Mouse (Mus musculus): Measurements from ENCODE around the gene Znrf4.

The Znrf4 gene

DNA sequence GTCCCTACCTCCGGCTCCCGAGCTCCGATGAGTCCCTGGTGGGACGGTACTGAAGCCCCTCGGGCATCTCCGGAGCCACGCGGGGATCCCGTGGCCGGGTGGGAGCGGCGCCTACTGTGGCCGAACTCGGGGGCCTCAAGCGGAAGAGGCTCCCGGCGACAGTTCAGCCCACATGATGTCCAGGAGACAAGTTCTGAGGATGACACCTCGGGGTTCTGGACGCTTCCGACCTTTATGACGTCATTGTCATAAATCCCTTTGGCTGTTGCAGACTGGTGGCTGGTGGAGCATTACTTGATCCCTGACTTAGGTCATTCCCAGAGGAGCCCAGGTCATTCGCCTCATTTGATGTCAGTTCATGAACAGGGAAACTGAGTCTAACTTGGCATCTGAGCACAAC is at the start of gene Znrf4:
TSS of gene Znrf4 (minus strand) at position 122 of the 400 bp plus-strand sequence.
- DNase-seq (ENCODE audit: low spot score) = no peak

DNA sequence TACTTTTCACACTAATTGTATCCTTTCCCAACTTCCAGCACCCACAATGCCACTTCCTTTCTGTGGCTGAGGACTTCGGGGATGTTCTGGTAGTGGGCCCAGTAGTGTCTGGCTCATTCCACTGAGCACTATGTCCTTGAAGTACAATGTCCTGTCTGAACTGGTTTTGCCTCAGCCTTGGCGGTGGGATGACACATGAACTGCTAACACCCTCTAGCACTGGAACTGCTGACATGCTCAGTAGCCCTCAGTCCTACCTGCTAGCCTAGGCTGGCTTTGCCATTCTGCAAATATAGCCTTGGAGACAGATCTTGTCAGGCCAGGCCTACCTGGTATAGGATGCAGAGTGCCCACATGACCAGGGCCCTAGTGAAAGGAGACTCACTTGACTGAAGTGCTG is 49.6 kb upstream of the Znrf4 start:
- DNase-seq (ENCODE audit: low spot score) = no peak

DNA sequence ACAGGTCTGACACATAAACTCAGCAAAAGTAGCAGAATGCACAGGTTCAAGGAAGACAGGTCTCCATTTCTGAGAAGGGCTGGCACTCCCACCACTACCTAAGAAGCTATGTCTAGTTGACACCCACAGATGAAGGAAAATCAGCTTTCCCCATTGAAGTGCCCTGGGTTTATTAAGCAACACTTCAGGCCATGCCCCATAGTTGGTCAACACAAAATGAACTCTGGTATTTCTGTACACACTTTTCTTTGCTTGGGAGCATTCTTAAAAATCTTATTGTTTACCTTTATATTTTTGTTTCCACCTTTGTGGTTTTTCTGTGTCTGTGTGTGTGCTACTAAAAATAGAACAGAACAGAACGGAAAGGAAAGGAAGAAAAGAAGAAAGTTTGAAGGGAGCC is 47.9 kb upstream of the Znrf4 start:
- DNase-seq (ENCODE audit: low spot score) = peak; percentile 48

DNA sequence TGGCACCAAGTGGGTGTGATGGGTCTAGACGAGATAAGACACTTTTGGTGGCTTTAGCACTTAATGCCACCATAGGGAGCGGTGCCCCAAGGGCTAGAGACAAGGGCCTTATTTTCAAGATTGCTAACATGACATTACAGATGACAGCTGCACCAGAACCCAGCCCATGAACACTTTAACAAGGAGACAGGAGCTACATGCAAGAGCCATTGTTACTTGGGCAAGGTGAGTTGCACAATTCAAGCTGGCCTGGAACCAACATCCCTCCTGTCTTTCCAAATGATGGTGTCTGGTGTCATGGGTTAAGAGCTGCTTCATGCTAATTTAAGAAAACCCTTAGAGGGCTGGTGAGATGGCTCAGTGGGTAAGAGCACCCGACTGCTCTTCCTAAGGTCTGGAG is 47.2 kb upstream of the Znrf4 start:
- peak; percentile 64 for DNase-seq (ENCODE audit: low spot score)

DNA sequence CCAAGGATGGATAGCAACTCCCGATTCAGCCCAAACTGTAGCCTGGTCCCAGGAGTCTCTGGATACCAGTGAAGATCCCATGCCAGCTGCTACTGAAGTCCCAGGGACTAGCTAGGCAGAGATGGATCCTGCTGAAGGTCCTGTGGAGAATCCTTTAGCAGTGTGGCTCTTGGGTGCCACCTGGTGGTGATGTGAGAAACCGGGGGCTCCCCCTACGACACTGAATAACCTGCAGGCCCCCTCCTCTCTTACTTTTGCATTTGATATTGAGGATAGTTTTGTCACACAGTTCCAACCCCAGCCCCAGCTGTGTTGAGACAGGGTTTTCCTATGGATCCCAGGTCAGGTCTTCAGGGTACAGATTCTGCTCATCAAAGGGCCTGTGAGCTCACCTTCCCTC is 46.2 kb upstream of the Znrf4 start:
- DNase-seq (ENCODE audit: low spot score) = peak; percentile 72

DNA sequence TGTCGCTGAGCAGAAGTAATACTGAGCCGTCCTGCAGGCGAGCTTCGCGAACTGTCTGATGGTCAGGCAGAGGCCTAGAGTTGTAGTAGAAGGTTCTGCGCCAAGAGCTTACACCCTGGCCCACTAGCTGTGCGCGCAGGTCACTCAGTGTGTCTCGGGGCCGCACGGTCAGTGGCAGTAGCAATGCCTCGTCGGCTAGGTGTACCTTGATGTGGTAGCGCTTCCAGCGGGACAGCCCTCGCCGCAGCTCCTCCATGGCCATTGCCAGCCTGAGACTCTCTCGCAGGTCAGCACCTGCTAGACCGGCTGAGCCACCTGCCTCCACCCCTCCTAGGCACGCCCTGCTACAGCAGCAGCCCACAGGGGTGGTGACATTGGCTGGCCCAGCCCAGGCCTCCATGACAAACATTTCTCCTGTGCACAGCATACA is 41.9 kb upstream of the Znrf4 start, which contains the start of gene Gm20219:
TSS of gene Gm20219 (minus strand) at position 266 of the 430 bp plus-strand sequence.
- no peak for DNase-seq (ENCODE audit: low spot score)

DNA sequence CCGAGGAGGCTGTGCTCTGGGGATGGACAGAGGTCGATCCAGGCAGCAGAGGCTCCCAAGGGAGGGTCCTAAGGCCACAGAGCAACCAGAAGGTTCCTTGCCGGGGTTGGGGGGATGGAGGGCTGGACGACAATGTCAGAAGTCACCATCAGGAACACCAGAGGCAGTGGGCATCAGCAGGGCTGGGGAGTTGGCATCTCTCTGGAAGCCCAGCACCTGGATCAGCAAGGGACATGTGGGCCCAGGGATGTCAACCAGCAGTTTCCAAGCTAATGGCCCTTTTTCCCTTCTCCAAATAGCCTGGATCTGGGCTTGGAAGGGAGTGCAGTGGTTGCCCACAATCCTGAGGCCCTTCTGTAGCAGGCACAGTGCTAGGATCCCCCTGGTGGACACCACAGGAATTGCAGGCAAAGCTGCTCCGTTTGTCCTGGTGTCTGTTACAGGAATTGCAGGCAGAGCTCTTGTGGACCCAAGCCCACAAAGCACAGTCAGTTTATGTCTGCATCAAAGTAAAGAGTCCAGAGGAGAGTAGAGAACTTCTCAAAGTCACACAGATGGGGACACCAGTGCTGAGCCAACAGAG is 40.6 kb upstream of the Znrf4 start:
- peak; percentile 89 for DNase-seq (ENCODE audit: low spot score)

DNA sequence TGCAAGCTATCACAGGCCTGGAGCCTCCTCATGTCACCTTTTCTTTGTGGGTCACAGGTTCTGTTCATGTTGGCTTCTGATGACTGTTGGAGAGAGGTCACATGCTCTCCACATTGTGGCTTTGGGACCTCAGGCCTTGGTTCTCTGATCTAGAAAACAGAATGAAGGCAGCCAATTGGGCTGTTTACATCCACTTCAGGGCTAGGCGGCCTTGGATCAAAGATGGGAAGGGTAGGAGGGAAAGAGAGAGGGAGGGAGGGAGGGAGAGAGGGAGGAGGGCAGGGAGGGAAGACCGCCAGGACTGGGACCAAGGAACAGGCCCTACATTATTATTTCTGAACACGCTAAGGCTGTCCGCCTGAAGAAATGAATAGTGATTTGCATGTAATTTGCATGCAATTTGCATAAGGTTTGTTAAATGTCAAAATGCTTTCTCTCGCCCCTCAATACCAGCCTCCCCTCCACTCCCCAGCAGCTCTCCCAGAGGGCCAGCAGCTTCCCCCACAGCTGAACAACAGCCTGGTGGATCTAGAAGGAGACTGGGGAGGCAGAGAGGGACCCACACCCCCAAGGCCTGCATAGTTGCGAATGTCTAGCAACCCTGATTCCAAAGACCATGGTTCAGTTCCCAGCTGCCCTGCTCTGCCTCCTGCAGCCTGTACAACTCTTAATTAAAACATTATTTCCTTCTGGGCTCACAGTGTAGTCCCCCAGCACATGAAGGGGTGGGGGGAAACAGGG is 39.8 kb upstream of the Znrf4 start:
- DNase-seq (ENCODE audit: low spot score) = peak; percentile 55

DNA sequence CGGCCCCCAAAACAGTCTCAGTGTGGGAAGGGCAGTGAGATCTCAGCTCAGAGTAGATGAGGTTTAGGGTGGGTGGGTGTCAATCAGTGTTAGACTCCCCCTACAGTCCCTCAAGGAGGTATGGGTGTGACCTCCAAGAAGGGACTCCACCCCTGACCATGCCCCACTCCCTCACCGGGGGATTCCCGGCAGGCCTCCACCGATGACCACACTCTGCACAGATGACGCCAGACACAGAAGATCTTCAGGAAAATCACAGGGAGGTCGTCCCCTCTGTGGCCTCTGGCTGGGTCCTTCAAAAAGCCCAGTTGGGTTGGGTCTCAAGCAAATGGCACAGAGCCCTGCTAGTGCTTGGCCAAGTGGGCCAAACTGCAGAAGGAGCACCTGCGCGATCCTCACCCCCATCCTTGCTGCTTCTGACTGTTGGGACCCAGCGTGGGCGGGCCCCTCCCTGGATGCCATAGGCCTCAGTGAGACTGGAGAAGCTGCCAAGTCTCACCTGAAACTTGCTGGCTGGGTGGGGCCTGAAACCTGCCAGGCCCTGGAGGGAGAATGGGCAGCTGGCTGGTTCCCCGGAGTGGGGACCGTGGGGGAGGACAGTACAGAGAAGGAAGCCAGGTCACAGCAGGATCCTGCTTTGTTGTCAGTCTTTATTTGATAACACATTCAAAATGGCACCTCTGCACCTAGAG is 38.7 kb upstream of the Znrf4 start:
- no peak for DNase-seq (ENCODE audit: low spot score)

DNA sequence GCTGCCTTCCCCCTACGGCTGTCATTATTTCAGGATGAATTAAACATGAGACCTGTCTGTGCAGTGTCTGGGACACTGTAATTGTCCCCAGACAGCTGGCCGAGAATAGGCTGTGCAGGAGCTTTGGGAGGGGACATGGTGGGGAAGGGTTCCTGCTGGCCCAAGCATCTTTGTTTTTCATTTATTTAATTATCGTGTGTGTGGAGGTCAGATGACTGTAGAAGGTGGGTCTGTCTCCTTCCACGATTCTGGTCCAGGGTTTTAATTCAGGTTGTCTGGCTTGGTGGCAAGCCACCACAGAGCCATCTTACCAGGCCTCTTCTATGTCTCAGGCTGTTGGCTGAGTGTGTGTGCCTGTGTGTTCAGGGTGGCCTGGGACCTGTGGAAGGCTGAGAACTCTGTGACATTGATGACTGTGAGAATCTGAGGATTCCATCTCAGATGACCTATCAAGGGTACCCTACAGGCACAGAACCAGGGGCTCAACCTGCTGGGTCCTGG is 36.4 kb upstream of the Znrf4 start:
- no peak for DNase-seq (ENCODE audit: low spot score)

DNA sequence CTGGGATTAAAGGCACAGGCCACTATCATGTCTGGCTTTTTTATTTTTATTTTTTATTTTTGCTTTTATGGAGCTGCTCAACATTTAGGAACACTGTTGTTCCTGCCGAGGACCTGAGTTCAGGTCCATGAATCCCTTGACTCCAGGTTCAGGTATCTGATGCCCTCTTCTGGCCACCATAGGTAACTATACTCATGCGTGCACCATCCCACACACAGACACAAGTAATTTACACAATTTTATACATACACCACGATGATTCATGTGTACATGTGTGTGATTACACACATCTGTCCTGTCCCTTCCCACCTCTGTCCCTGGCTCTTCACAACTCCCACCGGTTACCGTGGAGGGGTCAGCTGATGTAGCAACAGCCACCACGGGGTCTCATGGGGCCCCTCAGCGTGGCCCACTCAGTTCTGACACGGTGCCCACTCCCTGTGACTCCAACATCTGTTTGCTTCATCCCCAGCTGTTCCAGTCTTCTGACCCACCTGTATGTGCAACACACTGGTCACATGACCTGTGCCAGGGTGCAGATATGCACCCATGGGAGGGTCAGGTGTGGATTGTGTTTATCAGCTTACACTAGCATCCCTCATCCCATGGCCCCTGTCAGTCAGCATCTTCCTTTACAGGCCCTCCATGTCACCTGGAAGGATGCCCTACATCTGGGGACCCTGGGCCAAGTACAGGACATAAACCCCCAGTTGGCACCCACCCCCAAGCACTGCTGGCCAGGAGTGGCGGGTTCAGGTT is 35.8 kb upstream of the Znrf4 start:
- DNase-seq (ENCODE audit: low spot score) = no peak

DNA sequence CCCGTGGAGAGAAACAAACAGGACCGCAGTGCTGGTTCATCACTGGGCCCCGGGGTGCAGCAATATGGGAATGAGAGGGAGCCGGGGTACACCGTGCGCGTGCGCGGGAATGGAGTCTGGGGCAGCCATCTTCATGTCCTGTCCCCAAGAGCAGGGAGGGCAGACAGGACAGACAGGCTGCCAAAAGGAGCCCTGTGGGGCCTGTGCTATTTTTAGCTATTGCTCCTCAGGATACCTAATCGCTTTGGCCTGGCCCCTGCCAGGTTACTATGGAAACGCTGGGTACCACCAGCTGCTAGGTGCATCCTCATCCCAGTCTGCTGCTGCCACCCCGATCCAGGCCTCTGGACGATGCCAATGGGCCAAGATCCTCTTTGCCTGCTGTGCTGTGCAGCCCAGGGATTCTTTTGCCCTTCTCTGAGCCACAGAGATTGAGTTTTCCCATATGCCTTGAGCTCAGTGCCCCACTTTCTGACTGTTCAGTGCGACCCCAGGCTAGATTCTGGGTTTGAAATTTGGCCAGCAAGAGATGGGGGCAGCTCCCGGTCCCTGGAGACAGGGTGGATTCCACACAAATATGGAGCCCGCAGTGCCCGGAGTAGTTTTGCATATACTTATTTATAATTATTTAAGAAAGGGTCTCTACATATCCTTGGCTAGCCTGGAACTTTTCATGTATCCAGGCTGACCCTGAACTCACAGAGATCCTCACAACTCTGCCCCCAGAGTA is 35.0 kb upstream of the Znrf4 start:
- DNase-seq (ENCODE audit: low spot score) = no peak

DNA sequence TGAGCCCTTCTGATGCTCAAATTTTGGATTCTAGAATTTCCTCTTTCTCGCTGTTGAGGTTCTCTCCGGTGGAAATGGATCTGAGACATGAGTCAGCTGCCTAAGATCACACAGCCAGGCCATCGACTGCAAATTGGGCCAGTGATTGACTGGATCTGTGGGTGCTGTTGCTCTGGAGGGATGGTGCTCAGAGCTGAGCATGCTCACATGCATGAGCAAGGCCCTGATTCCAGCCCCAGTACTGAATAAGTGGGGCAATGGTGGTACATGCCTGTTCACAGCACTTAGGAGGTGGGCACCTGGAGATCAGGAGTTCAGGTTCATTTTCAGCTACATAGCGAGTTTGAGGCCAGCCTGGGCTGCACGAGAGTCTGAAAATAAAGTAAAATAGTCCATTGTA is 34.3 kb upstream of the Znrf4 start:
- DNase-seq (ENCODE audit: low spot score) = no peak

DNA sequence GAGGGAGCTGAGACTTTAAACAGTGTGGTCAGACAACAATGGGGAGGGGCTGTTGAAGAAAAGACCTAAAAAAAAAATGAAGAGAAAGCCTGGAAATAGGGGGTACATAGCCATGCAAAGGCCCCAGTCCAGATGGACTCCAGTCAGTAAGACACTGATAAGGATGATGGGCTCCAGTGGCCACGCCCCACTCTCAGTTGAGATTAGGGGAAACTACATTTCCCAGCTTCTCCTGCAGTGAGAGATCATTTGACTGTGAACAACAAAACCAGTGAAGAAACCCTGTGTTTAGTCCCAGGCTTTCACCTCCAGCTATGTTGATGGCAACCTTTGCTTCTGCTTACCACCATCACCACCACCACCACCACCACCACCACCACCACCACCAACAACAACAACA is 33.7 kb upstream of the Znrf4 start:
- DNase-seq (ENCODE audit: low spot score) = no peak

DNA sequence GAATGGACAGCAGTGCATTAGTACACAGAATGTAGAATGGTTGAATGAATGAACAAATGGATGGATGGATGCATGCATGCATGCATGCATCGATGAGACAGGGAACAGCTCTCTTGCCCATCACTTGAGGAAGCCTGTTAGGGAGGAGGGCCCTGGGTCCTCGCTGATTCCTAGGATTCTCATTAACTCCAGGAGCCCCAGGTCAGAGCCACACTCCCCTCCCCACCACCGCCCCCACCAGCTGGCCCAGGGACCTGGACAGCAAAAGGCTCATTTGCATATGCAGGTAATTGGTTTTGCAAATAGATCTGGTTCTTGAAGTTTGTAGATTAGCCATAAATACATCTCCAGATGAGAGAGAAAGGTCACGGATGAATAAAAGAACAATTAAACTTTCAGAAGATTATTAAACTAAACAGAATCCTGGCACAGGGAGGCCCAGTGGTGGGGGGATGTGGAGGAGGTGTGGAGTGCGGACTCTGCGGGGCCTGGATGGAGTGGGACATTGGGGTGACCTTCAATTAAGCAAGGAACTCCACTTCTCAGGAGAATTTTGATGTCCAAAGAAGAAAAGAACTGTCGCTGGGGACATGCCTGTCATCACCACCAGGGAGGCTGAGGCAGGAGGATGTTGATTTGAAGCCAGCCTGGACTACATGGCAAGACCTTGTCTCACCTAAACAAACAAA is 32.6 kb upstream of the Znrf4 start:
- no peak for DNase-seq (ENCODE audit: low spot score)

DNA sequence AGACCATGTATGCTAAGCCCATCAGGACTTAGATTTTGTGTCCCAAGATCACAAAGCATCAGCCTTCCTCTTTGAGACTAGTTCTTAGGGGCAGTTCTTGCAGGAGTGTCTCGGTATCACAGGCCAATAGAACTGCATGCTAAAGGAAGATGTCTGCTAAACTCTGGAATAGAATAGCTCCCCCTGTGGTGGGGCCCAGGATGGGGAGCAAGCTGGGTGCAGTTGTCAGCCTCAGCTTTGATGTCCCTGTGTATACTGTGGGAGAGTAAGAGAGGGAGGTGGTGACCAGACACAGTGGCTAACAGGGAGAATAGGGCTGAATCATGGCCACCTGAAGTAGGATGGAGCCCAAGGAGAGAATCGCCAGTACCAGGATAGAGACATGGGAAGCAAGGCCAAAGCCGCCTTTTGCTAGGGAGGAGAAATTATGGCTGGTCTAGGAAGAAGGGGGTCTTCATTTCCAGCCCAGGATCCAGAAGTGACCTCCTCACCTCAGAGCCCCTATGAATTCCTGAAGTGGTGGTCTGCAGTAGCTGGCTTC is 31.5 kb upstream of the Znrf4 start:
- no peak for DNase-seq (ENCODE audit: low spot score)

DNA sequence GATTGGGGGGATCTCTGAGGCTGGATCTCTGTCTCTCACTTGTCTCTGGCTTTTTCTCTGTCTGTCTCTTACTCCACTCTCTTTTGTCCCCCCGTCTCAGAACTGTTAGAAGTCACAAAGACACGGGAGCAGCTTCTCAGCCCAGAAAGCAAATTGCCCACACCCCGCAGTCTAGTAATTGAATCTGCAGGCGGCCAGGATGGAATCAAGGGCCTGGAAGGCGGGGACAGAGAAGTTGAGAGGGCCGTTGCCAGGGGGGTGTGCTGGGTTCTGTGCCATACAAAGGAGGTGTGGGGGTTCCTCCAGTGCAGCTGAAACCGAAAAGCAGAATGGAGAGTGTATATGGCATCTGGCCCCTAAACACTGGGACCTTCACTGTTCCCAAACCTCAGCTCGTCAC is 30.5 kb upstream of the Znrf4 start:
- DNase-seq (ENCODE audit: low spot score) = no peak

DNA sequence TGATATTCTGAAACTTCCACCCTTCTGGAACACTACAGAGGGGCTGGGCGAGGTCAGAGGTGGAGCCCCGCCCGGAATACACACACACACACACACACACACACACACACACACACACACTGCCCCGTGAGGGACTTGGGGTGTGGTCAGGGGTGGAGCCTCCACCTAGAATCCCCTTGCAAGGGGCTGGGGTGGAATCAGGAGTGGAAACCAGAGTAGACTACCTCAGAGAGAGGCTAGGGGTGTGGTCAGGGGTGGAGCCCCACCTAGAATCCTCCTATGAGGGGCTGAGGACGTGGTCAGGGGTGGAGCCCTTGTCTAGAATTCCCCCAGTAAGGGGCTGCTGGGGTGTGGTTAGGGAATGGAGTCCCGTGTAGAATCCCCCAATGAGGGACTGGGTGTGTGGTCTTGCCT is 28.3 kb upstream of the Znrf4 start:
- no peak for DNase-seq (ENCODE audit: low spot score)

DNA sequence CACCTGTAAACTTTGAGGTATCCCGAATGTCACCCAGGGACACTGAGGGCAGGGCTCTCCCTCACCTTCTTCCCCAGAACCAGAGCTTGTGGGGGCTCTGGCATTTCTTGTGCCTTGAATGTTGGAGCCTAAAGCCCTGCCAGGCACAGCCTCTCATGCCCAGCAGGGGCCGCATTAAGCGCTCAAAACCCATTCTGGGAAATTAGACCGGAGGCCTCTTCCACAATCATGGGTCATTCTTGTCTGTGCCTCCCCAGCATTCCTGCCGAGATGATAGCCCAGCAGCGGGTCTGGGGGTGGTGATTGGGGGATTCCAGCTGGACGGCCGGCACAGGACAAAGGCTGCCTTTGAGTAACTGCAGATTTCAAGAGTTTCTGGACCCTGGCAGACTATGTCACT is 25.7 kb upstream of the Znrf4 start:
- DNase-seq (ENCODE audit: low spot score) = no peak

DNA sequence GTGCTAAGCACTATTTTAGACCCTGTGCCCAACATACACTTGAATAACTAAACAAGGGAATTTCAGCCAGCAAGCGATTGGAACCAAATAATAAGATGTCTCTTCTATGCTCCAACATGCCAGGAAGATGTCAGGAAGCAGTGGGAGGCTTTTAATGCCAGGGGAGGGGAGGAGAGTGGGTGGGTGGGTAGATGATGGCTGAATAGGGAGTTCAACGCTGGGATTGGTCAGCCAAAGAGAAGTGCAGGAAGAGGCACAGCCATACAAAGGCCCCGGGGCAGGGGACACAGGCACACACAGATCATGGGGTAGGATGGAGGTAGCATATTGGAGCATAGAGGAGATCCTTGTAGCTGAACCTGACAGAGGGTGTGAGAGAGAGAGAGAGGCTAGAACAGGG is 24.6 kb upstream of the Znrf4 start:
- no peak for DNase-seq (ENCODE audit: low spot score)

DNA sequence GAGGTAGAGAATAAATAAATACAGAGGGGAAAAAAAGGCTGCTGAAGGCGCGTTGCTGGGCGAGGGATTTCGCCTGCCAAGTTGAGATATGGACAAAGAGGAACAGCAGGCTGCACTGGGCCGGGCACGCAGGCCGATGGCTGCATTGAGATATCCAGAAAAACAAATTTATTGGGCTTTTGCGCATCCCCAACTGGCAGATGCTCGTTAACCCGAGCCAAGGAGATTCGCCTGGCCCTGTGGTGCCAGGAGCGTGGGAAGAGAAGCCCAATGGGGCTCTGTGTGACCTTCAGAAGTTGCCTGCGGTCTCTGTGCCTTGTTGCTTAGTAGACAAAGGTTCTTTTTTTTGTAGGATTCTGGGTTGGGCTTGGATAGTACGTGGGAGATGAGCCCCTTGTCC is 24.0 kb upstream of the Znrf4 start:
- DNase-seq (ENCODE audit: low spot score) = no peak

Data from adipocyte (in vitro differentiated cells).